Mouse (Mus musculus) ES-E14 (cell line): ENCODE data around the gene Drg1. TPM values are rescaled to one million over a fixed set of nuclear protein-coding genes. Genes with fewer than 3 reads are reported as not detected.
"Not testable (repeated sequence)": the region's sequence is repeated elsewhere in the genome, so short reads cannot be mapped to it uniquely, and the experiment has no call there.

Source experiments
- DNase-seq: peaks from one replicate; pipeline ENCODE4 v3.0.0-alpha.2; 2013; ENCODE audit warnings: low read depth, low spot score
- H3K27ac ChIP-seq: 2 replicates; pipeline ENCODE4 v1.5.1; 2012; ENCODE audit warnings: low read depth, mild to moderate bottlenecking, low read length, moderate library complexity, mixed read lengths; ENCODE audit not compliant: poor library complexity, insufficient read depth, severe bottlenecking
- H3K36me3 ChIP-seq: 2 replicates; pipeline ENCODE4 v1.6.1; 2012; ENCODE audit warnings: mild to moderate bottlenecking, low read length, moderate library complexity, mixed read lengths; ENCODE audit not compliant: control insufficient read depth, poor library complexity, insufficient read depth, severe bottlenecking
- H3K4me1 ChIP-seq, 2 experiments: fragments of 150-350 bp in 1 of 2; sonication (generic) in 1 of 2; 2 replicates each; pipeline ENCODE4 v1.6.1; 2012; ENCODE audit warnings: low read length in 2 of 2, mild to moderate bottlenecking in 1 of 2, mixed read lengths in 1 of 2; ENCODE audit not compliant: control insufficient read depth in 2 of 2, insufficient read depth in 2 of 2, poor library complexity in 1 of 2
- H3K4me3 ChIP-seq, 2 experiments: fragments of 150-350 bp in 1 of 2; sonication (generic) in 1 of 2; 2 replicates each; pipeline ENCODE4 v1.5.1; 2012; ENCODE audit warnings: low read length in 2 of 2, low read depth in 1 of 2, mild to moderate bottlenecking in 1 of 2, mixed read lengths in 1 of 2; ENCODE audit not compliant: insufficient read depth in 1 of 2, poor library complexity in 1 of 2, severe bottlenecking in 1 of 2
- H3K9ac ChIP-seq: 2 replicates; pipeline ENCODE4 v1.6.1; 2012; ENCODE audit warnings: low read depth, mild to moderate bottlenecking, low read length, mixed read lengths; ENCODE audit not compliant: poor library complexity, insufficient read depth, severe bottlenecking
- H3K9me3 ChIP-seq: fragments of 150-350 bp; sonication (generic); 2 replicates; pipeline ENCODE4 v1.6.1; 2012; ENCODE audit warnings: low read depth, mild to moderate bottlenecking, low read length; ENCODE audit not compliant: control insufficient read depth, insufficient read depth
- CHD2 ChIP-seq: IDR thresholded peaks from 2 replicates; pipeline ENCODE4 v1.6.1; 2014; ENCODE audit warnings: mild to moderate bottlenecking, low read depth, low read length, inconsistent platforms
- HCFC1 ChIP-seq: IDR thresholded peaks from 2 replicates; pipeline ENCODE4 v1.6.1; 2012; ENCODE audit warnings: low read length, inconsistent platforms, borderline replicate concordance; ENCODE audit not compliant: insufficient read depth
- MAFK ChIP-seq: IDR thresholded peaks from 2 replicates; pipeline ENCODE4 v1.6.1; 2014; ENCODE audit warnings: mild to moderate bottlenecking, low read depth, low read length, inconsistent platforms; ENCODE audit not compliant: insufficient read depth
- ZC3H11A ChIP-seq: IDR thresholded peaks from 2 replicates; pipeline ENCODE4 v1.6.1; 2012; ENCODE audit warnings: low read depth, mild to moderate bottlenecking, inconsistent platforms, low read length, borderline replicate concordance
- ZNF384 ChIP-seq: IDR thresholded peaks from 2 replicates; pipeline ENCODE4 v1.6.1; 2012; ENCODE audit warnings: low read depth, low read length, inconsistent platforms
- in situ Hi-C, 2 experiments: fragments of 600-800 bp; cut with MboI; formaldehyde crosslinking; loops; one replicate each; pipeline ENCODE4 v1.15.1; 2025; ENCODE audit warnings: low sequenced_read_pairs in 2 of 2, inconsistent platforms in 1 of 2; ENCODE audit not compliant: unreplicated experiment in 2 of 2
- total RNA-seq: library from RNA; depleted of rRNA; stranded (reverse); fragments of 300-350 nt; gene quantifications from 2 replicates; pipeline ENCODE4 v1.2.3, GENCODE M21; 2012

The Drg1 gene
- total RNA-seq, 1 experiment = 180 TPM

- no peaks in the 10 kb centered on the region for H3K9me3 ChIP-seq
- in situ Hi-C loops = no loop called here
Measured at GRCm38 (mm10) chr11:3193363-3193762, 72.9 kb downstream of the Drg1 start, which contains the start of gene Sfi1. TSS of gene Sfi1 (minus strand) at chr11:3193463.

GRCm38 (mm10) chr11:3182707-3183106 is 83.5 kb downstream of the Drg1 start:
- H3K36me3 ChIP-seq, DNase-seq, H3K9me3 ChIP-seq, H3K9ac ChIP-seq, H3K4me3 ChIP-seq, H3K27ac ChIP-seq, in situ Hi-C loops, H3K4me1 ChIP-seq: not testable (repeated sequence)

More at GRCm38 (mm10) chr11:3193363-3193762, 72.9 kb downstream of the Drg1 start, which contains the start of gene Sfi1:
- no peak within 1 kb of the TSS for H3K27ac ChIP-seq
- no peak for DNase-seq
- no peaks in the 10 kb centered on the region for H3K36me3 ChIP-seq
- TF ChIP-seq MAFK = no peak
- TF ChIP-seq ZNF384 = no peak
- TF ChIP-seq CHD2 = no peak
- no peak for TF ChIP-seq HCFC1
- no peak for TF ChIP-seq ZC3H11A
- H3K4me1 ChIP-seq = no peaks in the 10 kb centered on the region
- no peak within 1 kb of the TSS for H3K4me3 ChIP-seq
- H3K9ac ChIP-seq = no peak within 1 kb of the TSS

- H3K27ac ChIP-seq, DNase-seq, H3K9ac ChIP-seq, H3K9me3 ChIP-seq, H3K36me3 ChIP-seq, H3K4me3 ChIP-seq, H3K4me1 ChIP-seq, in situ Hi-C loops: not testable (repeated sequence)
Measured at GRCm38 (mm10) chr11:3181971-3182370, 84.2 kb downstream of the Drg1 start.

GRCm38 (mm10) chr11:3181250-3181649 is 85.0 kb downstream of the Drg1 start:
- H3K4me3 ChIP-seq, H3K27ac ChIP-seq, in situ Hi-C loops, H3K4me1 ChIP-seq, H3K36me3 ChIP-seq, DNase-seq, H3K9ac ChIP-seq, H3K9me3 ChIP-seq: not testable (repeated sequence)

- H3K36me3 ChIP-seq, in situ Hi-C loops, H3K9me3 ChIP-seq, H3K4me1 ChIP-seq, DNase-seq, H3K9ac ChIP-seq, H3K27ac ChIP-seq, H3K4me3 ChIP-seq: not testable (repeated sequence)
Measured at GRCm38 (mm10) chr11:3180510-3181160, 85.6 kb downstream of the Drg1 start.

GRCm38 (mm10) chr11:3179726-3180092 is 86.5 kb downstream of the Drg1 start:
- H3K27ac ChIP-seq, H3K36me3 ChIP-seq, DNase-seq, H3K9me3 ChIP-seq, H3K9ac ChIP-seq, in situ Hi-C loops, H3K4me3 ChIP-seq, H3K4me1 ChIP-seq: not testable (repeated sequence)

GRCm38 (mm10) chr11:3178968-3179725 is 87.1 kb downstream of the Drg1 start:
- H3K9me3 ChIP-seq, H3K9ac ChIP-seq, H3K27ac ChIP-seq, H3K4me1 ChIP-seq, in situ Hi-C loops, H3K36me3 ChIP-seq, H3K4me3 ChIP-seq, DNase-seq: not testable (repeated sequence)
